Mouse (Mus musculus): ENCODE measurements around the gene Sptbn4. TPM values are rescaled to one million over a fixed set of nuclear protein-coding genes. Genes with fewer than 3 reads are reported as not detected.
A peak's percentile ranks its signal among the peaks of the same experiment; 100 is the strongest.

The Sptbn4 gene
- polyA plus RNA-seq, 1 experiment from 2014 or later: 4.2 TPM

- Histone ChIP-seq H3K4me3 (replicated peaks; ENCODE audit: low read length) (no peak overlapping the region), H3K4me2 (replicated peaks) (no peak overlapping the region), H3K27me3 (ENCODE audit: control insufficient read depth, insufficient read depth, low read length) (no peaks in the 10 kb centered on the region; the same call in 1 of the 2 replicates), H3K9ac (no peak overlapping the region), H3K9me3 (ENCODE audit: control insufficient read depth, low read length) (no peaks in the 10 kb centered on the region), H3K4me1 (replicated peaks; ENCODE audit: control insufficient read depth, insufficient read depth, low read length) (no peaks in the 10 kb centered on the region), H3K36me3 (replicated peaks; ENCODE audit: control insufficient read depth, insufficient read depth) (peaks cover 15% of the 10 kb centered on the region), H3K27ac (no peak overlapping the region)
- no peak for DNase-seq (ENCODE audit: low spot score)
- ATAC-seq (ENCODE audit: low FRiP score): no peak
- WGBS: 87% methylated on average over 12 of the region's 12 CpGs
Measured at GRCm38 (mm10) chr7:27423556-27424326, 23.7 kb downstream of the Sptbn4 start.

DNA sequence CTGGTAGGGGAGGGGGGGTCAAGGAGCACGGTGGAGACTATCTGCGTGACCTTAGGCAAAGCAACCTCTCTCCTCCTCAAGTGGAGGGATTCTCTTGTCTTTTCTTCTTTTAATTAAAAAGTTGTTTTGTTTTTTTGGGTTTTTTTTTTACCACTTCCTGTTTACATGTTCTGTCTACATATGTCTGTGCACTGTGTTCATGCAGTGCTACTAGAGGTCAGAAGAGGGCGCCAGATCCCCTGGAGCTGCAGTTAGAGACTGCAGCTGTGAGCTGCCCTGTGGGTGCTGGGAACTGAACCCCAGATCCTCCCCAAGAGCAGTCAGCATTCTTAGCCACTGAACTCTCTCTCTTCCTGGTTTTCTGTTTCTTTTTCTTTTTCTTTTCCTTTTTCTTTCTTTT, 28.4 kb downstream of the Sptbn4 start:
- no peak overlapping the region for H3K9ac ChIP-seq

DNA sequence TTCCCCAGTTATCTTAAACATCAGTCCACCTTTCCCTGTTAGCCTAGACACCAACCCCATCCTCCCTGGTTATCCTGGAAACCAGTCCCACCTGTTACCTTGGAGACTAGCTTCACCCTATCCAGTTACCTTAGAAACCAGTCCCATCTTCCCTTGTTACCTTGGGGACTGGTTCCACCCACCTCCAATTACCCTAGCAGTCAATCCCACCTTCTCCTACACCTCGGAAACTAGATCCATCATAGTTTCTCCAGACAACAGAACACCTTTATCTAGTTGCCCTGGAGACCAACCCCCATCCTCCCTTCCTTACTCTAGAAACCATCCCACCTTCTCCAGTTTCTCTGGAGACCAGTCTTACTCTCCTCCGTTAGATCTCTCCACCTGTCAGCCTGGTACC, 30.3 kb downstream of the Sptbn4 start:
- H3K4me1 ChIP-seq (replicated peaks; ENCODE audit: control insufficient read depth, insufficient read depth, low read length): no peaks in the 10 kb centered on the region
- H3K9ac ChIP-seq: no peak overlapping the region
- peaks cover 3% of the 10 kb centered on the region; the same call in 1 of the 2 replicates for H3K9me3 ChIP-seq (ENCODE audit: control insufficient read depth, low read length)
- no peak for DNase-seq (ENCODE audit: low spot score)
- ATAC-seq (ENCODE audit: low FRiP score): no peak
- peaks cover 15% of the 10 kb centered on the region; the same call in 1 of the 2 replicates for H3K36me3 ChIP-seq (replicated peaks; ENCODE audit: control insufficient read depth, insufficient read depth)
- no peak overlapping the region for H3K27ac ChIP-seq
- H3K4me2 ChIP-seq (replicated peaks): no peak overlapping the region
- no peak overlapping the region for H3K4me3 ChIP-seq (replicated peaks; ENCODE audit: low read length)
- WGBS: 76% methylated on average over 2 of the region's 2 CpGs
- 0 out of 2 replicates have a peak, but pooled peaks cover 3% of the 10 kb centered on the region for H3K27me3 ChIP-seq (ENCODE audit: control insufficient read depth, insufficient read depth, low read length)

More for the DNA sequence above, 28.4 kb downstream of the Sptbn4 start:
- no peaks in the 10 kb centered on the region for H3K4me1 ChIP-seq (replicated peaks; ENCODE audit: control insufficient read depth, insufficient read depth, low read length)
- peaks cover 10% of the 10 kb centered on the region; the same call in 1 of the 2 replicates for H3K36me3 ChIP-seq (replicated peaks; ENCODE audit: control insufficient read depth, insufficient read depth)
- DNase-seq (ENCODE audit: low spot score) (no peak), ATAC-seq (ENCODE audit: low FRiP score) (no peak)
- 83% methylated on average over 3 of the region's 3 CpGs for WGBS
- no peak overlapping the region for H3K27ac ChIP-seq
- no peak overlapping the region for H3K4me3 ChIP-seq (replicated peaks; ENCODE audit: low read length)
- no peaks in the 10 kb centered on the region for H3K9me3 ChIP-seq (ENCODE audit: control insufficient read depth, low read length)
- H3K27me3 ChIP-seq (ENCODE audit: control insufficient read depth, insufficient read depth, low read length): no peaks in the 10 kb centered on the region
- no peak overlapping the region for H3K4me2 ChIP-seq (replicated peaks)

DNA sequence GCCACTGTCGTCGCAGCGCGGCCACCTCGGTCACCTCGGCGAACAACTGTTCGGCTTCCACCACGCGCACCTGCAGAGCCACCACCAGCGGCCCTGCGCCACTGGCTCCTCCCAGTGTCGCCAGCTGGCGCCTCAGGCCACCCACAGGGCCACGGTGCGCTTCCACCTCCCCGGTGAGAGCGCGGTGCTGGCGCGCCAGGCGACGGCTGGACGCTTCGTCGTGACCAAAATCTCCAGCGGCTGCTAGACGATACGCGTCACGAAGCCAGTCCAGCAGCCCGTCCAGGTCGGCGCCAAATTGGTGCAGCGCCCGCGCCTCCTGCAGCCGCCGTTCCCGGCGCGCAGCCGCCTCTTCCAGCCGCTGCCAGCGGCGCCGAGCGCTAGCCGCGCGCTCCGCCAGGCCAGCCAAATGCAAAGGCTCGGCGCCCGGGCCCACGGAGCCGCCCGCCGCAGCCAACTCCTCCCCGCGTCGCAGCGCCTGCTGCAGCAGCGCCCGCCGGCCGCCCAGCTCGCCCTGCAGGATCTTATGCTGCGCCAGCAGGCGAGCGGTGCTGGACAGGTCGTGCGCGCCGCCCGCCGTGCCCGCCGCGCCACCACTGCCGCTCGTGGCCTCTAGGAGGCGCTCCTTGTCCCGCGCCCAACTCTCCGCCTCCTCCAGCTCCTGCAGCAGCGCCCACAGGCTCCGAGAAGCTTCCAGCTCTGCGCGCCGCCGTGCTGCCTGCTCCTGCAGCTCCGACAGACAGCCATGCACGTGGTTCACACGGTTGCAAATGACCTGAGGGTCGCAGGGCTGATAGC, 38.9 kb downstream of the Sptbn4 start:
- peaks cover 5% of the 10 kb centered on the region for H3K9me3 ChIP-seq (ENCODE audit: control insufficient read depth, low read length)
- peaks cover 9% of the 10 kb centered on the region; the same call in 1 of the 2 replicates for H3K4me1 ChIP-seq (replicated peaks; ENCODE audit: control insufficient read depth, insufficient read depth, low read length)
- H3K27ac ChIP-seq: no peak overlapping the region
- peak overlapping the region; percentile 59 for H3K4me2 ChIP-seq (replicated peaks)
- H3K4me3 ChIP-seq (replicated peaks; ENCODE audit: low read length): peak overlapping the region; percentile 40
- peaks cover 26% of the 10 kb centered on the region for H3K36me3 ChIP-seq (replicated peaks; ENCODE audit: control insufficient read depth, insufficient read depth)
- ATAC-seq (ENCODE audit: low FRiP score): peak; percentile 61
- H3K27me3 ChIP-seq (ENCODE audit: control insufficient read depth, insufficient read depth, low read length): peaks cover 77% of the 10 kb centered on the region
- DNase-seq (ENCODE audit: low spot score): peak; percentile 68
- 1% methylated on average over 89 of the region's 96 CpGs for WGBS
- H3K9ac ChIP-seq: 0 out of 2 replicates have a peak overlapping the region, but pooled peaks have one; percentile 28

DNA sequence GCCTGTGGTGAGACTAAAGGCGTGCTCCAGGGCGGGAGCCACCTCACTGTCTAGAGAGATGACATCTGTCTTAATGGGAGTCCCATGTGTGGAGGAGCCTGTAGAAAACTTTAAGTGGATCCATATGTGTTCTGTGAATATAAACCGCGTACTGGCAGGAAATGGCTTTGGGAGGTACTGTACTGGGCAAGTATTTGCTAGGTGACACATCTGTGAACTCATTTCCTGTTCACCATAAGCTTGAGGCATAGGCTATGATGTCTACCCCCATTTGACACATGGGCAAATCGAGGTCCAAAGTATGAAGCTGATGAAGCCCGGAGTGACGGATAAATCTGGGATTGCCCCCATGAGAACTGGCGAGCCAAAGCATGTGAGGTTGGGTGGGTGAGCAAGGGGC, 39.7 kb downstream of the Sptbn4 start:
- 56% methylated on average over 8 of the region's 8 CpGs for WGBS
- ATAC-seq (ENCODE audit: low FRiP score): 0 out of 2 replicates have a peak, but pooled peaks have one; percentile 12
- no peak overlapping the region for H3K9ac ChIP-seq
- H3K4me2 ChIP-seq (replicated peaks): peak overlapping the region; percentile 59; the same call in 1 of the 2 replicates
- DNase-seq (ENCODE audit: low spot score): no peak
- peak overlapping the region; percentile 40; the same call in 1 of the 2 replicates for H3K4me3 ChIP-seq (replicated peaks; ENCODE audit: low read length)
- no peak overlapping the region for H3K27ac ChIP-seq
- peaks cover 25% of the 10 kb centered on the region for H3K36me3 ChIP-seq (replicated peaks; ENCODE audit: control insufficient read depth, insufficient read depth)
- H3K27me3 ChIP-seq (ENCODE audit: control insufficient read depth, insufficient read depth, low read length): peaks cover 81% of the 10 kb centered on the region
- peaks cover 9% of the 10 kb centered on the region; the same call in 1 of the 2 replicates for H3K4me1 ChIP-seq (replicated peaks; ENCODE audit: control insufficient read depth, insufficient read depth, low read length)
- H3K9me3 ChIP-seq (ENCODE audit: control insufficient read depth, low read length): peaks cover 7% of the 10 kb centered on the region

GRCm38 (mm10) chr7:27406481-27406880, 41.0 kb downstream of the Sptbn4 start:
- peaks cover 18% of the 10 kb centered on the region; the same call in 1 of the 2 replicates for H3K36me3 ChIP-seq (replicated peaks; ENCODE audit: control insufficient read depth, insufficient read depth)
- no peak overlapping the region for H3K27ac ChIP-seq
- 80% methylated on average over 7 of the region's 7 CpGs for WGBS
- ATAC-seq (ENCODE audit: low FRiP score) (no peak), DNase-seq (ENCODE audit: low spot score) (no peak)
- no peak overlapping the region for H3K4me3 ChIP-seq (replicated peaks; ENCODE audit: low read length)
- no peak overlapping the region for H3K9ac ChIP-seq
- peaks cover 3% of the 10 kb centered on the region; the same call in 1 of the 2 replicates for H3K9me3 ChIP-seq (ENCODE audit: control insufficient read depth, low read length)
- H3K27me3 ChIP-seq (ENCODE audit: control insufficient read depth, insufficient read depth, low read length): peaks cover 94% of the 10 kb centered on the region
- no peak overlapping the region for H3K4me2 ChIP-seq (replicated peaks)
- peaks cover 9% of the 10 kb centered on the region; the same call in 1 of the 2 replicates for H3K4me1 ChIP-seq (replicated peaks; ENCODE audit: control insufficient read depth, insufficient read depth, low read length)

DNA sequence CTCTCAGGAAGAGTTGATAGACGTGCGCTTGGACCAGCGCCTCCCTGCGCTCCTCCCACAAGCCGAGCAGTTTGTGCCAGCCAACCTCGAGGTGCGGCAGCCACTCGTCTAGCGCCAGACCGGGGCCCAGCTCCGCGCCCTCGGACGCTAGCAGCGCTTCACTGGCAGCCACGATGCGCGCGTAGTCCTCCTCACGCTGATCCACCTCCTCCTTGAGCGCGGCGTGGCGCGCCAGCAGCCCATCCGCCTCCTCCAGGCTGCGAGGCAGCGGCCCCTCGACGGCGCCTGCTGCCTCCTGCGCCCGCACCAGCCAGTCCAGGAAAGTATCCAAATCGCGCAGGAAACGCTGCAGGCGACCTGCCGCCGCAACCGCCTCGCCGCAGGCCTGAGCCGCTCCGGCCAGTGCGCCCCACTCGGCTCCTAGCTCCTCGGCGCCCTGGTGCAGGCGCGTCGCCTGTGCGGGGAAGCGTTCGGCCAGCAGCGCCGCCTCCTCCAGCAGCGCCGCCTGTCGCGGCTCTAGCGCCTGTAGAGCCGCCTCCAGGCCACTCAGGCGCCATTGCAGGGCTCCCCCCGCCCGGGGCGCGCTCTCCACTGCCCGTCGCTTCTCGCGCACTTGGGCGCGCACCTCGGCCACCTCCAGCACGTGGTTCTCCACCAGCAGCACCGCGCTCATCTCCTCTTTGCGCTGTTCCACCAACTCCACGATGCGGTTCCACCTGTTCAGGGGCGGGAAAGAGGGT, 43.1 kb downstream of the Sptbn4 start:
- peaks cover 93% of the 10 kb centered on the region for H3K27me3 ChIP-seq (ENCODE audit: control insufficient read depth, insufficient read depth, low read length)
- H3K9me3 ChIP-seq (ENCODE audit: control insufficient read depth, low read length): peaks cover 3% of the 10 kb centered on the region; the same call in 1 of the 2 replicates
- peaks cover 30% of the 10 kb centered on the region for H3K36me3 ChIP-seq (replicated peaks; ENCODE audit: control insufficient read depth, insufficient read depth)
- 9% methylated on average over 79 of the region's 81 CpGs for WGBS
- H3K27ac ChIP-seq: no peak overlapping the region
- no peak overlapping the region for H3K9ac ChIP-seq
- ATAC-seq (ENCODE audit: low FRiP score) (no peak), DNase-seq (ENCODE audit: low spot score) (no peak)
- H3K4me3 ChIP-seq (replicated peaks; ENCODE audit: low read length): 0 out of 2 replicates have a peak overlapping the region, but pooled peaks have one; percentile 2
- H3K4me2 ChIP-seq (replicated peaks): no peak overlapping the region
- H3K4me1 ChIP-seq (replicated peaks; ENCODE audit: control insufficient read depth, insufficient read depth, low read length): peaks cover 9% of the 10 kb centered on the region; the same call in 1 of the 2 replicates

- no peak overlapping the region for H3K4me3 ChIP-seq (replicated peaks; ENCODE audit: low read length)
- peaks cover 25% of the 10 kb centered on the region for H3K36me3 ChIP-seq (replicated peaks; ENCODE audit: control insufficient read depth, insufficient read depth)
- peaks cover 91% of the 10 kb centered on the region for H3K27me3 ChIP-seq (ENCODE audit: control insufficient read depth, insufficient read depth, low read length)
- peaks cover 3% of the 10 kb centered on the region; the same call in 1 of the 2 replicates for H3K9me3 ChIP-seq (ENCODE audit: control insufficient read depth, low read length)
- no peak overlapping the region for H3K9ac ChIP-seq
- no peak overlapping the region for H3K4me2 ChIP-seq (replicated peaks)
- peak; percentile 61 for DNase-seq (ENCODE audit: low spot score)
- ATAC-seq (ENCODE audit: low FRiP score): no peak
- H3K4me1 ChIP-seq (replicated peaks; ENCODE audit: control insufficient read depth, insufficient read depth, low read length): no peaks in the 10 kb centered on the region
- no peak overlapping the region for H3K27ac ChIP-seq
- 6% methylated on average over 16 of the region's 16 CpGs for WGBS
Measured at GRCm38 (mm10) chr7:27402675-27403074, 44.8 kb downstream of the Sptbn4 start.
